Mouse (Mus musculus) c-Kit-positive CD71-positive TER-119-positive erythroid progenitor cells, embryonic 14.5 days (primary cell): ENCODE results near the gene Plekhg1.

Experiments
- DNase-seq: peaks from one replicate; pipeline ENCODE4 v3.0.0-alpha.2; 2013; ENCODE audit warnings: low spot score

Gene Plekhg1

DNA sequence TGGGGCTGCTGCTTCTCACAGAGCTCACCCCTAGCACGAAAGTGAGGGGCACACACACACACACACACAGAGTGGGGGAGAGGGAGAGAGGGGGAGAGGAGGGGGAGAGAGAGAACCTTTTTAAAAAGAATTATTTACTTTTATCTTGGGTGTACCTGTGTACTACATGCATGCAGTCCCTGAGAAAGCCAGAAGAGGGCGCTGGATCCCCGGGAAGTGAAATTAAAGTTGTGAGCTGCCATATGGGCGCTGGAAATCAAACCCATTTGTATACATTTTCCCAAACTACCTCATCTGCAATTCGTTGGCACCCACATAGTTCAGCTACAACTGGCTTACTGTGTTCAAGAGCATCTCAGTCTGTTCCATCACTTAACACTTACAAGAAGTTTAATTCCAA lies 218.4 kb downstream of the Plekhg1 start:
- no peak for DNase-seq

DNA sequence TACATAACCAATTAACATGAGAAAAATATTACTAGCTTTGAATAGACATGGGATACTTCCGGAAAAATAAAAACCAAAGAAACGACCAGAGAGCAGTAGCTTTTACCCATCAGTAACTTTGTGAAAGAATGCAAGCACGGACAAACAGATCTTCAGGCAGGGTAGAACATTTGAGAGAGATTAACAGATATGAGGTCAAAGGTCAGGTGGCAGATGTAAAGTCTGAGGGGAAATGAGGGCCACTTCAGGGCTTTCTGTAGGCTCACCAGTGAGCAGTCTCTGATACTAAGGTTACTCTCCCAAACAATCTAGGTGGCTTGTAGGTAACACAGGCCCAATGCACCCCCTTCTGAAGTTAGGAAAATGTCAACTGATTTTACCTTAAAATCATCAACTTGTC lies 228.9 kb downstream of the Plekhg1 start:
- no peak for DNase-seq

DNA sequence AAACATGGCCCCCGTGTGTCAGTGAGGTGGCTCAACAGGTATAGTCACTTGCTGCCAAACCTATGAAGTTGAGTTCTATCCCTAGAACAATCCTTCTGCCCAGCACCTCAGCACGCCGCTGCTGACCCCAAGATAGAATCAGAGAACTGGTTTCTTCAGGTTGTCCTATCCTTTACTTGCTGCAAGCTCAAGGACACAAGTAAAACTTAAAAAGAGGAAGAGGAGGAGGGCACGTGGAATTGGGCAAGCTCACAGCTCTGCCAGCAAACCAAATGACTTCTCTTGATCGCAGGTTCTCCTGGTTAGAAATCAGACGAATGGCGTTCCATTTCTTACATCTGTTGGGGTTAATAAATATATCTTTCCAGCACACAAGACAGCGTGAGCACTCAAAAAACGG lies 232.1 kb downstream of the Plekhg1 start:
- no peak for DNase-seq

- DNase-seq = peak; percentile 85
Observed at GRCm38 (mm10) chr10:3972981-3973588, 232.9 kb downstream of the Plekhg1 start, which contains the start of gene Mthfd1l. TSS of gene Mthfd1l (plus strand) at chr10:3973118.

DNA sequence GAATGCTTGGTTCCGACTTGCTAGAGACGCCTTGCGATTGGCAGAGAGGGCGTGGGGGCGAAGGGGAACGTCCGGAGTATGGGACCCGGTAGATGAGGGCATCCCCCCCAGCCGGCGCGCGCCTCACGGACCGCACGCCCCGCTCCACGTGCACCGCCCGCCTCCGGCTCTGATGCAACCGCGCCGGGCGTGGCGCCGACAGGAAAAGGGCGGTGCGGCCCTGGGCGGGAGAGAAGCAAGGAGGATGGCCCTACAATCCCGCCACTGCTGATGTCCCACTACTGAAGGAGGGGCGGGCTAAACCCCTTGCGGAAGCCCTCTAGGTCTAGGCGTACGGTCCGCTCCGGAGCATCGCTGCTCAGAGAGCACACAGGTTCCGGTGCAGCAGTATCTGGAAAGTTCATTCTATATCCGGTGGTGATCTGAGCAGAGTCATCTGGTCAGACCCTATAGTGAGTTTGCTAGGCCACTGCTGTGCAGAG lies 233.5 kb downstream of the Plekhg1 start:
- peak; percentile 83 for DNase-seq

GRCm38 (mm10) chr10:3974380-3974779 lies 234.2 kb downstream of the Plekhg1 start:
- DNase-seq = no peak

GRCm38 (mm10) chr10:3975898-3976622 lies 235.9 kb downstream of the Plekhg1 start:
- peak; percentile 56 for DNase-seq

DNA sequence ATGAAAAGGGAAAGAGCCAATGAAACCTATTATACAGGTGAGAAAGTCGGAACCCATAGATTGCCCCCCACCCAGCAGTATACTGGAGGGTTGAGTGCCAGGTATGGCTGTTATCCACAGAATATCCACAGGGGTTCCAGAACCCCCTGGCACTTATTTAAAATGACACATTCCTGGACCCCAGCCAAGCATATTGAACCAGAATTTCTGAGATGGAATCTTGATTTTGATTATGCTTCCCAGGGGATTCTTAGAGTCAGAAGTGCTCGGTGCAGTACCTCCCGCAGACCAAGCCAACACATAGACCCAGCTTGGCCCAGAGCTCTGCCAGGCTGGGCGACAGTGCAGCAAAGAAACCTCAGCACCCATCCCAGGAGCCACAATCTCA lies 236.5 kb downstream of the Plekhg1 start:
- DNase-seq = no peak

DNA sequence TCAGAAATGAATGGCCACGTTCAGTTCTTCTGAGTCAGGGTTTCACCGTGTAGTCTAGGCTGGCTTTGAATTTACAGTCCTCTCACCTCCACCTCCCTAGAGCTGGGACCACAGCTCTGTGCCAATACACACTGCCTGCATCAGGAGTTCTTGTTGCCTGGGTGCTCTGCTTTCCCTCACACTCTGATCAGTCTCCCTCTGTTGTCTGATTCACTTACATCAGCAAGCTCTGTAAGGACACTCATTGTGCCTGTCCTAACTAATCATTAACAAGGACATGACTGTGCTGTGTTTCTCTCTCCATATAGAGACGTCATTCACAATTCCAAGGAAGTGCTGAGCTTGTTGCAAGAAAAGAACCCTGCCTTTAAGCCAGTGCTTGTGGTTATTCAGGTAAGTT lies 238.2 kb downstream of the Plekhg1 start:
- DNase-seq = no peak

GRCm38 (mm10) chr10:3978792-3979488 lies 238.8 kb downstream of the Plekhg1 start:
- no peak for DNase-seq

DNA sequence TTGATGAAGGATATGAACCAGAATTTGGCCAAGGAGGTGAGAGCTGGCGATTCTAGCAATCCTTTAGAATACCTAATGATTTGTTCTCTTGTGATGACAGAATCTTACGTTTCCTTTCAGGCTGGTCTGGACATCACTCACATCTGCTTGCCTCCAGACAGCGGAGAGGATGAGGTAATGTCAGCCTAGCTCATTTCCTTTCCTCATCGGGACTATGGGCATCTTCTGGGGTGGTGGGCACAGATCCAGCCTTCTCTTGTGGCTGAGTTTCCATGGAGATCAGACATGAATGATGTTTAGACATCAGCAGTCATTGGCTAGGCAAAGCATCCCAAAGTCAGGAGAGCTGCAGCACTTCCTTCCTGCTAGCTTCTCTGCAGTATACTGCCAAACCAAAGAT lies 240.1 kb downstream of the Plekhg1 start:
- no peak for DNase-seq

- DNase-seq = no peak
Observed at GRCm38 (mm10) chr10:3990295-3990883, 250.2 kb downstream of the Plekhg1 start.

DNA sequence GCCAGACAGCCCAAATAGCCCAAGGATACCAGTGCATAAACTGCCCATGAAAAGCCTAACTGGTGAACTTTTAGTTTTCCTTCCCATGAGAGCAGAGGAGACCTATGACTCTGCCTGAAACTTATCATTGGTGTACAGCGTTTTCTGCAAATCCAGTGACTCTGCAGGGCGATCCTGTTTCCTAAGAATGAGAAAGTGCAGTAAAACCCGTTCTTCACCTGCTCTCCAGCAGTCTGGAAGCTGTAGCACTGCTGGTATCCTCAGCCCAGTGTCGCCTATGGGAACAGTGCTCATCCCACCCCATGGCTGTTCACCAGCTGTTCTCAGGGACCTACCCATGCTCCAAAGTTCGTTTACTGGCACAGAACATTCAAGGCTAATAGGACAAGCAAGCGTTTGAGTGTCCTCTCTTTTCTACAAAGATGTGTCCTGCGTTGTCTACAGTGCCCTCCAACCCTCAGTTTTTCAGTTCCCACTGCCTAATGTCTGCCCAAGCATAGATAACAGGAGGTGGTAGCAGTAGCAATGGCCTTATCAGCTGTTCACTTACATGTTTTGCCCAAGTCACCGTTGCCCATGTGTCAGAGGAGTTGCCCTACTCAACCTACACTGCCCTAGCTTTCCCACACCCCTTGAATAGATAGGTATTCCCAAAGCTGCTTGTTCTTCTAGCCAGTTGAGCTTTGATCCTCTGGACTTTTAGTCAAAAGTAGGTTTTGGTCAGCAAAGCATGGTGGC lies 253.4 kb downstream of the Plekhg1 start:
- peak; percentile 70 for DNase-seq

DNA sequence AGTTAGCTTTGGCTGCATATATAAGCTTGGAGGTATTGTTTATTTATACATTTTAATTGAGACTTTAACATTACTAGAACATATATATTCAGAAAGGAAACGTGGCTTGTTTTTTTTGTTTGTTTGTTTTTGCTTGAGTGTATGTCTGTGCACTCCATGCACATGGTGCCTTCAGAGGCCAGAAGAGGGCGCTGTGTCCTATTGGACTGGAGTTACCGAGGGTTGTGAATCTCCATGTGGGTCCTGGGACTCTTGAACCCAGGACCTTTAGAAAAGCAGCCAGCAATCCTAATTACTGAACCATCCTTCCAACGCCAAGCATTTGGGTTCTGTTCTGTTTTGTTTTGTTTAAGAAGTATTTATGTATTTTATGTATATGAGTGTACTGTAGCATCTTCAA lies 255.1 kb downstream of the Plekhg1 start:
- peak; percentile 44 for DNase-seq

GRCm38 (mm10) chr10:3996170-3996876 lies 256.2 kb downstream of the Plekhg1 start:
- DNase-seq = peak; percentile 69

DNA sequence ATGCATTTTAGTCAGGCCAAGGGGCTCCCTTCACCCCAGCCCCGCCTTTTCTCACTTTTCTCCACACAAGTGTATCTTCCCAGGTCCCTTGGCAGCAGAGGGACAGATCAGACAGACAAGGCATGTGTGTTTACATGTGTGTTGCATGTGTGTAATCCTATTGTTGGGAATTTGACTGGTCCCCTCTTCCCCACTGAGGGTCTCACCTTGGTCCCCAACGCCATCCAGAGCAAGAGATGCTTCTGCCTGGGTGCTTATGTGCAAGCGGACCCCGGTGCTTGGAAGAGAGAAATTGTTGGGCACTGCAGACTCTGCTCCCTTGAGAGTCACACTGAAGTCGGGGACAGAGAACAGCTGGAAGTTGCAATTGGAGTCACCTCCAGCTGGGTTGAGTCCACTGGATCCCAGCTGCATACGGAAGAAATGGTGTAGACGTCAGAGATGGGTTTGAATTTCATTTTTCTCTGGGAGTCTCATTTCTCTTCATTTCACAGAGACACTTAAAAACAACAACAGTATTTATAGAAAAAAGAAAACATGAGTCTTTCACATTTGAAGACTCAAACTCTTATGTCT lies 257.8 kb downstream of the Plekhg1 start:
- DNase-seq = no peak

DNA sequence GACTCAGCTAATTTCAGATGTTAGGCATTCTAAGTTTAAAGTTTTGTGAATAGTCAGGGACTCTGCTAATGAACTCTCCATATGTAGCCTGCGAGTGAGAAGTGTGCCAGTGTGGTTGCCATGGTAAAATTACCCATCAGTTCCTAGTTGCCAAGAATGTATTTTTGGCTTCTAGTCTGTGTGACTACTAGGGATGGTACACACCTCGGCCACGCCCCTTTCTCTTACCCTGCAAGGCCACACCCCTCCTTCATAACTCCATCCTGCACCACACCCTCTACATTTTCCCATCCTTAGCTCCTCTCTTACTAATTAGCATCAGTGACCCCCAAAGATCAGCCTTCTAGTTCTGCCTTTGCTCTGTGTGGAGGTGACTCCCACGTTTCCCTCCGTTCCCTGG lies 262.5 kb downstream of the Plekhg1 start:
- DNase-seq = no peak

- DNase-seq = no peak
Observed at GRCm38 (mm10) chr10:4005191-4005590, 265.0 kb downstream of the Plekhg1 start.

DNA sequence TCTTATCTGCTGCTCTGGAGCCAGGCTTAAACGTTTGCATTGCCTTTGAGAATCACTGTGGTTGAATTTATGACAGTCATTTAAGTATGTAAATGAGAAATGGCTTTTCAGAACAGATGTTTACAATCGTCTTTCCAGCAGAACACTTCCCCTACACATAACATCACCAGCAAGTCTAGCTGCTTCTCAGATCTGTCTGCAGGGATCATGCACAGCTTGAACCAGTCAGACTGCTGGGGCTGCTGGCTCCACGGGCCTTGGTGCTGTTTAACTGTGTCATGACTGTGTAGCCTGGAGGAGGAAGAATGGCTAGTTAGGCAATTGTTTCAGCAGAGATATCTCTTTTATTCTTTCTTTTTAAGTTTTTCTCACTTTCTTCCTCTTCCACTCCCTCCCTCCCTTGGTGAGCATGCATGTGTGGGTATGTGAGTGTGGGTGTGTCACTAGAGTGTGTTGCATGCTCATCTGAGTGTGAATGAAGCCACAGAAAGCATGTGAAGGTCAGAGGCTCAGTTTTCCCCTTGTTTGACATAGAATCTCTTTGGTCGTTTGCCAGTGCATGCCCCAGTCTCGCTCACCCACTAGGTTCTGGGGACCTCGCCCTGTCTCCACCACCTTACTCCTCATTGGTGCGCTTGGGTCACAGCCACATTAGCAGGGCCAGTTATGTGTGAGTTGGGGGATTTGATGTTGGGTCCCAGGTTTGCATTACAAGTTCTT lies 266.3 kb downstream of the Plekhg1 start:
- DNase-seq = no peak
